Mouse (Mus musculus): ENCODE results near the gene Gys1. TPM values are rescaled to one million over a fixed set of nuclear protein-coding genes. Genes with fewer than 3 reads are reported as not detected.
"Not testable (repeated sequence)": the region's sequence is repeated elsewhere in the genome, so short reads cannot be mapped to it uniquely, and the experiment has no call there.

Gene Gys1
- total RNA-seq, 2 experiments from 2014 or later = 22.3 to 22.6 TPM

GRCm38 (mm10) chr7:45455932-45456696 is 21.5 kb downstream of the Gys1 start:
- no peak for ATAC-seq (replicated peaks; ENCODE audit: poor library complexity)

- ATAC-seq (replicated peaks; ENCODE audit: poor library complexity) = no peak
Measured at GRCm38 (mm10) chr7:45456721-45457203, 22.1 kb downstream of the Gys1 start.

DNA sequence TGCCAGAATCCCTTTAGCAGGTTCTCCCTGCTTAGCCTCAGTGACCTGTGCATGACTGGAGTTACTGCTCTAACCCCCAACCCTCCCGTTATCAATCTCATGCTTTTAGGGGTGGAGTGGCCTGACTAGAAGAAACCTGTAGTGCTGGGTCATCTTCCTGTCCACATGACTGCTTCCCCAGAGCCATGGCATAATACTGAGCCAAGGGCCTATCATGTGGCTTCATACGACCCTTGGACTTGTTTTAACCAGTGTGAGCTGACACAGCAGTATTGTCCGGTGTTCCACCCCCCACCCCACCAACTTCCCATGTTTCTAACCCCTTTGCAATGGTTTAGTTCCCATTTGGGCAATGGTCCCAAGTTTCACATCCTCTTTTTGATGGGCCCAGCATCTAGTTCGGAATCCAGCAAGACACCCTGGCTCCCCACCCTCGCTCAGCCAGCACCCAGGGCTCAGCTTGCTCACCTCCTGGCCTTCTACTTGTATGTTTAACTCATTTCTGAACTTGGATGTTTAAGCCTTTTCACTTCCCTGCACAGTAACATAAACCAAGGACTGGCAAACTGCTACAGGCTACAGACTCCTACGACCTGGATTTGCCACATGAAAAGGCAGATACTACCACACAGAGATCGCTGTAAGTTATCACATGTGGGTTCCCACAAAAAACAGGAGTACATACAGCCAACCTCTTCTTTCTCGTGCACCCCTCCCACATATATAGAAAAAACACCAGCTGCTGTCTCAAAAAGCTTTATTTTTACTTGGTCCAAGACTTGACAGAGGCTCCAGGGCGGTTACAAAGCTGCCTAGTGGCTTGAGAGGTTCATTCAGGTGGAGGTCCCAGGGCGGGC is 22.8 kb downstream of the Gys1 start:
- peak; percentile 56 for ATAC-seq (replicated peaks; ENCODE audit: poor library complexity)

GRCm38 (mm10) chr7:45458748-45459563 is 24.3 kb downstream of the Gys1 start:
- peak; percentile 28 for ATAC-seq (replicated peaks; ENCODE audit: poor library complexity)

DNA sequence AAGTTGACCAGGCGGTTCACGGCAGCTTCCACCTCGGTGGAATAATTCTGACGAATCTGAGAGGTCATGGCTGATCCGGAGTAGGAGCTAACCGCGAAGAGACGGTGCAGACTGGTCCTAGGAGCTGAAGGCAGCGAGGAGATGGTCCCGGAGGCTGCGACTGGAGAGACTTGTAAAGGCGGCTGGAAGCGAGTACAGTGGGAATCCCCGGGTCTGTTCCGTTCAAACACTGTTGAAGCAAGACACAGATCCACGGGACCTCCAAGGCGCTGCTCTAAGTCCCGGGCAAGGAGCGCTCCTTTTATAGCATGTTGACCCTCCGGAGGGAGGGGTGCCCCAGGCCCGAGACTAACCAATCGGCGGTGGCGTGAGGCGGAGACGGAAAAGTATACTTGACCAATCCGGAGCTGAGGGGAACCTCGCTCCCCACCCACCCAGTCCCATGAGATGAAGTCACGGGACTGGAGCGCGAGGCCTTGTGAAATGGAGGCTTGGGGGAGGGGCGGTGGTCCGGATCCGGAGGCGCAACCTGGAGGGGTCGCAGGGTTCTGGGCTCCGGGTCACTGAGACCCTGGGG is 25.0 kb downstream of the Gys1 start, which contains the start of gene Ftl1:
Gene Ftl1 (minus strand): TSS at position 321 of the 577 bp plus-strand sequence.
- peak; percentile 79 for ATAC-seq (replicated peaks; ENCODE audit: poor library complexity)

DNA sequence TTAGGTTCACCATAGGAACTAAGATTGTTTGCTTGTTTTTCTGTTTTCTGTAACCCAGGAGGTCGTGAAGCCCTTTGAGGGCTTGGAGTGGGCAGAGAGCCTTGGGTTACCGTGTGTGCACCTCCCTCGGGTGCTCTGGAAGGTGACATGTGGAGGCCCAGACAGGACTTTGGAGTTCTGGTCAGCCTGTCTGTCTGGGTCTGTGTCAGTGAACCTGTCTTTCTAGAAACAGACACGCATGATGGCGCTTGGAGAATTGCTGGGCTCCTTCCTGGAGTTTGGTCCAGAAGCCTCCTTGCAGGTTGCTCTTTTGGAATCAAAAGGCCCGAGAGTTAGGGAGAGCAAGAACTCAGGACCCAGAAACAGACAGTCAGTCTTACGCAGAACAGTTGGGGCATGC is 25.7 kb downstream of the Gys1 start:
- ATAC-seq (replicated peaks; ENCODE audit: poor library complexity) = no peak

GRCm38 (mm10) chr7:45460860-45461314 is 26.2 kb downstream of the Gys1 start:
- ATAC-seq (replicated peaks; ENCODE audit: poor library complexity) = peak; percentile 54

DNA sequence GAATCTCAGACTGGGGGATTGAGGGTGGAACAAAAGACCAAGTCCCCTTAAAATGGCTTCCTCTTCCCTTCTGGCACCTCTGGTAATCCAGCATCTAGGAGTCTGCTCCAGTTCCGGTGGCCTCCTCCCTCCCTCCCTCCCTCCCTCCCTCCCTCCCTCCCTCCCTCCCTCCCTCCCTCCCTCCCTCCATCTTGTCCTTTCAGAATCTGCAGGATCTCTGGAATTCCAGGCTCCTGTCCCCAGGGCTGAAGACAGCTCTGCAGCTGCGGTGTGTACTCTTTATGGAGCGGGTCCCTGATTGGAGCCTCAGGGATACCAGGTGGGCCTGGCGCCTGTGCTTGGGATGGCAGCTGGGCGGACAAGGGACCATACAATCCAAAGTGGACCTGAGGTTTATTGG is 26.7 kb downstream of the Gys1 start:
- ATAC-seq (replicated peaks; ENCODE audit: poor library complexity) = no peak

- ATAC-seq (replicated peaks; ENCODE audit: poor library complexity) = no peak
Measured at GRCm38 (mm10) chr7:45461781-45462180, 27.1 kb downstream of the Gys1 start.

- ATAC-seq (replicated peaks; ENCODE audit: poor library complexity) = no peak
Measured at GRCm38 (mm10) chr7:45462325-45462724, 27.7 kb downstream of the Gys1 start.

DNA sequence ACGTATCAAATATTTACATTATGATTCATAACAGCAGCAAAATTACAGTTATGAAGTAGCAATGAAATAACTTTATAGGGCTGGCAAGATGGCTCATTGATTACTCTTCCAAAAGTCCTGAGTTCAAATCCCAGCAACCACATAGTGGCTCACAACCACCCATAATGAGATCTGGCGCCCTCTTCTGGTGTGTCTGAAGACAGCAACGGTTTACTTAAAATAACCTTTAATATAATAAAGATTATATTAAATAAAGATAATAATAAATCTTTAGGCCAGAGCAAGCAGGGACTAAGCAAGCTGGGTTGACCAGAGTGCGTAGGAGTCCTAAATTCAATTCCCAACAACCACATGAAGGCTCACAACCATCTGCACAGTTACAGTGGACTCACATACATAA is 28.2 kb downstream of the Gys1 start:
- ATAC-seq (replicated peaks; ENCODE audit: poor library complexity) = not testable (repeated sequence)

GRCm38 (mm10) chr7:45463987-45464778 is 29.5 kb downstream of the Gys1 start:
- no peak for ATAC-seq (replicated peaks; ENCODE audit: poor library complexity)

DNA sequence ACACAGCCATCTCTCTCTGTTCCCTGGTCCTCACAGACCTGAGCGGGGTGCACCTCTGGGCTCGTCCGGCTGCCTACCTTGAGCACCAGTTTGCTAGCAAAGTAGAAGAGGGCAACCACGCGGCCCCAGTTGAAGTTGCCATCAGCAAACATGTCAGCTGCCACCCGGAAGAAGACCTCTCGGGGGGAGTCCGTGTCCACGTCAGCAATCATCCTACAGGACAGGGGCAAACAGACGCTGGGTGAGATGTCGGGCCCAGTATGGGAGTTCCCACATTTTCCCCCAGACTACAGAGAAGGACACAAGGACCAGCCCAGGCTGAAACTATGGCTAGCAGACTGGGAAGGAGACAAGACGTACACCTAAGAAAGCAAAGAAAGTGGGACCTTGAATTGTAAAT is 30.5 kb downstream of the Gys1 start:
- ATAC-seq (replicated peaks; ENCODE audit: poor library complexity) = no peak

- ATAC-seq (replicated peaks; ENCODE audit: poor library complexity) = no peak
Measured at GRCm38 (mm10) chr7:45465549-45465948, 30.9 kb downstream of the Gys1 start.

- peak; percentile 86 for ATAC-seq (replicated peaks; ENCODE audit: poor library complexity)
Measured at GRCm38 (mm10) chr7:45466283-45467089, 31.8 kb downstream of the Gys1 start, which contains the start of gene Bax. Gene Bax (minus strand): TSS chr7:45466898.

GRCm38 (mm10) chr7:45467090-45467670 is 32.5 kb downstream of the Gys1 start:
- peak; percentile 13; the same call in 1 of the 2 replicates for ATAC-seq (replicated peaks; ENCODE audit: poor library complexity)

DNA sequence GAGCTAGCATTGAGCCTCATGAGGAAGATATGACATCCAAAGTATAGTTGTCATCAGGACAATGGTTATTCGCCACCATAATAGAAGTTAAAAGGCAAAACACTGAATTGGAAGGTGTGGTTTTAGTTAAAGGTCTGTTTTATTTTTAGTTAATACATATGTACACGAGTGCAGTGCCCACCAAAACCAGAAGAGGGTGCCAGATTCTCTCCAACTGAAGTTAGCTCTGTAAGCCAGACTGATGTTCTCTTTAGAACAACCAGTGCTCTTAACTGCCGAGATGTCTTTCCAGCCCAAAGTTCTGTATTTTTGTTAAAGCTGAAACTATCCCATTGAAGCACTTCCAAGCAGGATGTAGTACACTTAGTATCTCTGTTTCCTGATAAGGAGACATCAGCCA is 36.2 kb downstream of the Gys1 start:
- peak; percentile 77 for ATAC-seq (replicated peaks; ENCODE audit: poor library complexity)

DNA sequence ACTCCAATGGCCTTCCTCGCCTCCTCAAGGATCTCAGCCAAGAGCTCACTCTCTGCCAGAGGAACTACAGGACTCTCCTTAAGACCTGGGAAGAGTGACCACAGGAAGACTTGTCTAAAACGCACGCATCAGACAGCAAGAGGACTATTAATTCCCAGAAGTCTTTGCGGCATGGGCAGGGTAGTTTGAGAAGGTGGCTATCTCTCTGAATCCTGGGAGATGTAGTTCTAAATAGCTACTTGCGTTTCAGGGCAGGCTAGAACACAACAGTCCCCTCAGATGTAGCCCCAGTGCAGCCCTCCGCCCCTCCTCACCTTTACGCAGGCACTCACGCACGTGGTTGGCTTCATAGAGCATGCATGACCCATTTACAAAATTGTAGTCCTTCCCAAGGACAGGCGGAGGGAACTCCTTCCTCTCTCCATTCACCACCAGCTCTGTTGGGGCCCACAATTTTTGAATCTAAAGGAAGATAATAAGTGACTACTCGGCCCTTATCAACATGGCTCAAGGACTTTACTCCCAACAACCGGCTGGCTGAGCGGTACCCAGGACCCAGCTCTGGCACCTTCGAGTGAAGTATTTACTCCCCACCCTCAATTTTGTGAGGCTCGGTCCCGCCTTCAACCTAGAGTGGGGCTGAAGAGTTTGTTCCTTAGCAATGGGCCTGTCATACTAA is 40.8 kb downstream of the Gys1 start:
- ATAC-seq (replicated peaks; ENCODE audit: poor library complexity) = no peak

Data from megakaryocyte progenitor cell, adult 5-6 weeks (primary cell).